Mouse (Mus musculus) embryonic facial prominence, embryonic 14.5 days (tissue): ENCODE measurements at regions not wholly inside any gene's neighbourhood (a gene's known extent, or its start where the extent isn't known, plus 50 kb on each side); places are given as distances from the start of the nearest gene placed in this dataset.

Experiments used
- ATAC-seq: fragments of 200-750 bp; cut with Nextera tagmentation; 2 replicates; pipeline ENCODE4 v1.8.0; 2017; ENCODE audit warnings: low read depth, moderate number of reproducible peaks, moderate TSS enrichment
- DNase-seq: peaks from one replicate; pipeline ENCODE4 v3.0.0-alpha.2; 2015; ENCODE audit warnings: low spot score
- H3K27ac ChIP-seq: fragments of 300-500 bp; sonication (generic); replicated peaks from 2 replicates; pipeline ENCODE4 v1.5.1; 2014; ENCODE audit warnings: low read depth, mild to moderate bottlenecking, low read length, moderate library complexity
- H3K27me3 ChIP-seq: fragments of 300-500 bp; sonication (generic); replicated peaks from 2 replicates; pipeline ENCODE4 v1.6.1; 2014; ENCODE audit warnings: low read length; ENCODE audit not compliant: control insufficient read depth, insufficient read depth
- H3K36me3 ChIP-seq: fragments of 300-500 bp; sonication (generic); 2 replicates; pipeline ENCODE4 v1.6.1; 2014; ENCODE audit warnings: low read length, mixed read lengths; ENCODE audit not compliant: control insufficient read depth, insufficient read depth
- H3K4me1 ChIP-seq: fragments of 300-500 bp; sonication (generic); 2 replicates; pipeline ENCODE4 v1.6.1; 2014; ENCODE audit warnings: antibody characterized with exemption, low read length; ENCODE audit not compliant: control insufficient read depth, insufficient read depth
- H3K4me2 ChIP-seq: fragments of 300-500 bp; sonication (generic); 2 replicates; pipeline ENCODE4 v1.6.1; 2014; ENCODE audit warnings: low read depth, mild to moderate bottlenecking, low read length, moderate library complexity, mixed read lengths
- H3K4me3 ChIP-seq: fragments of 300-500 bp; sonication (generic); 2 replicates; pipeline ENCODE4 v1.5.1; 2014; ENCODE audit warnings: low read depth, mild to moderate bottlenecking, low read length
- H3K9ac ChIP-seq: fragments of 300-500 bp; sonication (generic); 2 replicates; pipeline ENCODE4 v1.6.1; 2014; ENCODE audit warnings: low read depth, mild to moderate bottlenecking, low read length, moderate library complexity, mixed read lengths
- H3K9me3 ChIP-seq: fragments of 300-500 bp; sonication (generic); 2 replicates; pipeline ENCODE4 v1.6.1; 2016; ENCODE audit warnings: low read length; ENCODE audit not compliant: control insufficient read depth
- WGBS: fragments of 180-500 bp; shearing (Covaris S2); extraction: QIAGEN DNeasy Blood & Tissue Kit; methylation state at CpG from one replicate; pipeline ENCODE4 v1.1.7; 2014; 5-methylcytosine and 5-hydroxymethylcytosine counted together

DNA sequence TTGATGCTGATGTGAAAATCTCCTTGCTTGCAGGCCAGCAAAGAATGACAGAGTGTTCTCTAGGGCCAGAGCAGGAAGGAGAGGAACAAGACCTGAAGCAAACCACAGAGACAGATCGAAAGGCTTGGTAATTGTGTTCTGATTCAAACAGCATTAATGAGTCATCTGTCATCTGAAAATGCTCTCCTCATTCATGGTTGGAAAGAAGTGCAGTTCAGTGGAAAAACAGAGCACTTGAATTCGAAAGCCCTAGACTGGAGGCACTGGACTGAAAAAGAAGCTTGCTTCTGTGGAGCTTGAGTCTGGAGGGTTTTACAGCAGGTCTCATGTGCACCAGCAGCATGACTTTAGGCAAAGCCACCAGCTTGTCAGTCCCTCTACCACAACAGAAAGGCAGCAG is 374.3 kb upstream of the B430305J03Rik start:
- WGBS: 61% methylated on average over 2 of the region's 2 CpGs
- Histone ChIP-seq H3K4me3 (no peak overlapping the region), H3K27me3 (no peaks in the 10 kb centered on the region), H3K4me1 (no peaks in the 10 kb centered on the region), H3K9me3 (no peaks in the 10 kb centered on the region), H3K36me3 (no peaks in the 10 kb centered on the region), H3K4me2 (no peak overlapping the region), H3K27ac (no peak overlapping the region), H3K9ac (no peak overlapping the region)
- no peak for ATAC-seq
- DNase-seq: no peak

GRCm38 (mm10) chr3:61738528-61738927 is 372.8 kb upstream of the B430305J03Rik start:
- Histone ChIP-seq H3K4me3 (no peak overlapping the region), H3K9me3 (peaks cover 1% of the 10 kb centered on the region; the same call in 1 of the 2 replicates), H3K27me3 (no peaks in the 10 kb centered on the region), H3K4me2 (no peak overlapping the region), H3K4me1 (no peaks in the 10 kb centered on the region), H3K27ac (no peak overlapping the region), H3K36me3 (no peaks in the 10 kb centered on the region), H3K9ac (no peak overlapping the region)
- no peak for ATAC-seq
- WGBS: 76% methylated on average over 1 of the region's 1 CpGs
- DNase-seq: no peak

DNA sequence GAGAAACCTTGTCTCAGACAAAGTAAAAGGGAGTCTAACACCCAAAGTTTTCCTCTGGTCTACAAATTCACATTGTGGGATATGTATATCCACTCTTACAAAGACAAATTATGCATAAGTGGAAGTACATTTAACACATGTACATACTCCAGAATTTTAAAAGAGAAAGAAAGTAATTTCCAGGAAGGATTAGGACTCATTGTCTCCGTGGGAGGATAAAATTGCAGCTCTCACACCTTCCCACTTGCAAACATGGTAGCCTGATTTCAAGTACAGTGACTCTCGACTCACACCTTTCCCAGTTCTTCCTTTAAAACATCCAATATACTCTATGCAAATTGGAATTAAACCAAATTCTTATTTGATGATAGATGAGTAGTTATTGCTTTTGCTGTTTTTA is 351.0 kb upstream of the B430305J03Rik start:
- H3K4me2 ChIP-seq: no peak overlapping the region
- no peak overlapping the region for H3K4me3 ChIP-seq
- no peak overlapping the region for H3K27ac ChIP-seq
- no peaks in the 10 kb centered on the region for H3K27me3 ChIP-seq
- 75% methylated on average over 2 of the region's 2 CpGs for WGBS
- no peaks in the 10 kb centered on the region for H3K9me3 ChIP-seq
- ATAC-seq: no peak
- no peaks in the 10 kb centered on the region for H3K36me3 ChIP-seq
- no peak overlapping the region for H3K9ac ChIP-seq
- H3K4me1 ChIP-seq: no peaks in the 10 kb centered on the region
- DNase-seq: no peak

DNA sequence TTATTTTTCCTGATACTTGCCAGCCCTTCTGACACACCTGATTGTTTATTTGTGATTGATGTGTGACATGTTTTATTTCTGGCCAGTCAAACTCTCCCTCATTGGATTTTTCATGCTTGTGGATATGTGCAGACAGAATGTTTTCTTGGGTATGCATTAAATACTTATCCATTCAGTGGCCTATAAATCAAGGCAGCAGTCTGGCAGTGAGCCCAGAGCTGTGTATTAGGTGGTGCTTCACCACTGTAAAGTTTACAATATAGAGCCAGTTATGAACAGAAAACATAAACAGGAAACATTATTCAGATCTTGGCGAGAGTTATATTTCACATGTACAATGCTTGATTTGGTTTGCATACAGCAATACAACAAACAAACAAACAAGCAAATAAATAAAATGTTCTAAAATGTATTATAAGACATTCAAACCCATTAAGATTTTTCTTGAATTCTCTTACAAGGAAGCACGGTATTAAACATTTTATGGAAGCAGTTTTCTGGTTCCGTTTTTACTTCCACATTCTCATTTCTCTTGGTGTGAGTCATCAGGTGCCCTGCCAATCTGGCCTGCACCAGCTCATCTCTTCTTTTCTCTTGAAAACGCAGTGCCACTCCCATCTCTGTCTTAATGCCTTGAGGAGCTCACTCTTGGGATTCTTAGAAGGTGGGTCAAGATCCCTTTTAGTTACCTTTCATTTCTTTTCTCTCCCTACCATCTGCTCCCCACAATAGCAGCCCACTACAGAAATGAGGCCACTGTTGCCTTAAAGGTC is 322.4 kb upstream of the B430305J03Rik start:
- H3K4me3 ChIP-seq: no peak overlapping the region
- no peak overlapping the region for H3K4me2 ChIP-seq
- no peaks in the 10 kb centered on the region for H3K36me3 ChIP-seq
- ATAC-seq (no peak), DNase-seq (peak; percentile 26)
- H3K4me1 ChIP-seq: no peaks in the 10 kb centered on the region
- WGBS: 72% methylated on average over 4 of the region's 4 CpGs
- H3K27ac ChIP-seq: no peak overlapping the region
- H3K9ac ChIP-seq: no peak overlapping the region
- no peaks in the 10 kb centered on the region for H3K27me3 ChIP-seq
- H3K9me3 ChIP-seq: no peaks in the 10 kb centered on the region

GRCm38 (mm10) chr3:61670874-61671273 is 305.1 kb upstream of the B430305J03Rik start:
- ATAC-seq (no peak), DNase-seq (no peak)
- Histone ChIP-seq H3K36me3 (no peaks in the 10 kb centered on the region), H3K27me3 (no peaks in the 10 kb centered on the region), H3K4me2 (no peak overlapping the region), H3K27ac (no peak overlapping the region), H3K4me1 (no peaks in the 10 kb centered on the region), H3K9ac (no peak overlapping the region), H3K4me3 (no peak overlapping the region), H3K9me3 (no peaks in the 10 kb centered on the region)
- WGBS: 85% methylated on average over 1 of the region's 1 CpGs

GRCm38 (mm10) chr3:61656143-61656542 is 290.4 kb upstream of the B430305J03Rik start:
- Histone ChIP-seq H3K9me3 (no peaks in the 10 kb centered on the region), H3K36me3 (no peaks in the 10 kb centered on the region), H3K27me3 (no peaks in the 10 kb centered on the region), H3K4me2 (no peak overlapping the region), H3K4me3 (no peak overlapping the region), H3K4me1 (no peaks in the 10 kb centered on the region), H3K9ac (no peak overlapping the region), H3K27ac (no peak overlapping the region)
- 70% methylated on average over 2 of the region's 2 CpGs for WGBS
- ATAC-seq: no peak
- DNase-seq: no peak

DNA sequence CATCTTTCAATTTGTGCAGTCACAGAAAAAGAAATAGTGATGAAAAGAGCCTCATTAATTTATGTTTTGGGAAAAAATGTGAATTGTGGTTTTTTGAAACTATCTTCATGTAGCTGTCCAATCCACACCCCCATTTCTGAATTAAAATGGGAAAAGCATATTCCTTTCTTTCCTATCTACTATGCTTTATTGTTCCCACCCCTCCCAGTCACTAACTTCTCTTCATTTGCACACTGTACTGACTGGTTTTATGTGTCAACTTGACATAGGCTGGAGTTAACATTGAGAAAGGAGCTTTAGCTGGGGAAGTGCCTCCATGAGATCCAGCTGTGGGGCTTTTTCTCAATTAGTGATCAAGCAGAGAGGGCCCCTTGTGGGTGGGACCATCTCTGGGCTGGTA is 262.8 kb upstream of the B430305J03Rik start:
- H3K4me2 ChIP-seq: no peak overlapping the region
- H3K27me3 ChIP-seq: no peaks in the 10 kb centered on the region
- no peaks in the 10 kb centered on the region for H3K4me1 ChIP-seq
- no peak overlapping the region for H3K9ac ChIP-seq
- no peaks in the 10 kb centered on the region for H3K9me3 ChIP-seq
- DNase-seq (no peak), ATAC-seq (no peak)
- no peak overlapping the region for H3K4me3 ChIP-seq
- H3K36me3 ChIP-seq: no peaks in the 10 kb centered on the region
- H3K27ac ChIP-seq: no peak overlapping the region

DNA sequence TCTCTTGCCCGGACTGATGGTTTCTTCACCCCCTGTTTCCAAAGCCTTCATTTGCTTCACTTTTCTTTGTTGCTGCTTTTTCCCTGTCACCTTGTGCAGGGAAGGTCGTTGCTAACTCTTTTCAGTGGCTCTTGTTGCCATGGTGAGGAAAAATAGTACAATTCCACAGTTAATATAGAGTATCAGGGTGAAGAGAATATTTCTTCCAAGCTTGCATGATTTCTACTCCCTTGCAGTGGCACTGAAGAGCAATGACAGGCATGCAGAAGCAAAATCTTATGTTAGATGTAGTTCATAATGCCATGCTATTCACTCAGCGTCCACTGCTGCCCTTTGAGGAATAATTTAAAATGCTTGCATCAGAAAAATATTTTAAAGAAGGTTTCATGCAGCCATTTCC is 262.3 kb upstream of the B430305J03Rik start:
- DNase-seq (no peak), ATAC-seq (no peak)
- Histone ChIP-seq H3K36me3 (no peaks in the 10 kb centered on the region), H3K4me1 (no peaks in the 10 kb centered on the region), H3K4me2 (no peak overlapping the region), H3K27ac (no peak overlapping the region), H3K27me3 (no peaks in the 10 kb centered on the region), H3K9me3 (no peaks in the 10 kb centered on the region), H3K9ac (no peak overlapping the region), H3K4me3 (no peak overlapping the region)
- WGBS: 60% methylated on average over 3 of the region's 3 CpGs

GRCm38 (mm10) chr3:61623954-61624487 is 258.3 kb upstream of the B430305J03Rik start:
- H3K4me2 ChIP-seq: no peak overlapping the region
- no peaks in the 10 kb centered on the region for H3K36me3 ChIP-seq
- no peak overlapping the region for H3K27ac ChIP-seq
- H3K27me3 ChIP-seq: no peaks in the 10 kb centered on the region
- no peak for ATAC-seq
- 80% methylated on average over 4 of the region's 4 CpGs for WGBS
- no peaks in the 10 kb centered on the region for H3K4me1 ChIP-seq
- no peaks in the 10 kb centered on the region for H3K9me3 ChIP-seq
- H3K9ac ChIP-seq: no peak overlapping the region
- no peak for DNase-seq
- H3K4me3 ChIP-seq: no peak overlapping the region
